Mouse (Mus musculus) Patski (cell line): ENCODE results near the gene Srgap2. TPM values are rescaled to one million over a fixed set of nuclear protein-coding genes. Genes with fewer than 3 reads are reported as not detected.

ENCODE experiments used
- ATAC-seq: fragments of 100-300 bp; one replicate; pipeline ENCODE4 v1.8.0; 2021
- CTCF ChIA-PET: fragments of 350-600 bp; sonication (Branson Sonifier 250); formaldehyde crosslinking; loops from one replicate; lab custom pipeline; 2022; ENCODE audit warnings: inconsistent platforms; lab: Charles Lee
- POLR2A ChIA-PET: fragments of 350-600 bp; sonication (Branson Sonifier 250); formaldehyde crosslinking; loops from one replicate; lab custom pipeline; 2022; ENCODE audit warnings: antibody characterized with exemption, inconsistent platforms; lab: Charles Lee
- DNase-seq: peaks from one replicate; pipeline ENCODE4 v3.0.0-alpha.2; 2011; ENCODE audit warnings: low read depth, low spot score
- H3K27me3 ChIP-seq: fragments of 371-371 bp; one replicate; pipeline ENCODE4 v1.5.1; 2021
- CTCF ChIP-seq: fragments of 100-300 bp; IDR thresholded peaks from one replicate; pipeline ENCODE4 v1.5.1; 2021
- in situ Hi-C: fragments of 300-500 bp; cut with MboI; formaldehyde crosslinking; loops from 3 replicates; pipeline ENCODE4 v1.11.1; 2018; ENCODE audit warnings: low pct_unique_long_range_greater_than_20kb, mixed read lengths
- polyA plus RNA-seq: library from polyadenylated mRNA; unstranded; gene quantifications from one replicate; pipeline ENCODE4 v1.2.3, GENCODE M21; 2021

Gene Srgap2
- polyA plus RNA-seq, 1 experiment from 2014 or later = 29.4 TPM

GRCm38 (mm10) chr1:131319598-131320330, 207.4 kb downstream of the Srgap2 start:
- POLR2A ChIA-PET = no interaction called here
- peak; percentile 18 for TF ChIP-seq CTCF
- CTCF ChIA-PET = no interaction called here
- in situ Hi-C loops = no loop called here
- no peaks in the 10 kb centered on the region for H3K27me3 ChIP-seq
- no peak for ATAC-seq
- DNase-seq = no peak

GRCm38 (mm10) chr1:131318397-131318796, 208.8 kb downstream of the Srgap2 start:
- no peaks in the 10 kb centered on the region for H3K27me3 ChIP-seq
- in situ Hi-C loops = no loop called here
- ATAC-seq (no peak), DNase-seq (no peak)
- ChIA-PET POLR2A (no interaction called here), CTCF (interaction anchor here (0.7 to 1.0 kb wide), 2 partner anchors 17 to 128 kb away, joined by 3 read pairs; no protein-coding TSS in a partner anchor)
- TF ChIP-seq CTCF = no peak

GRCm38 (mm10) chr1:131317625-131318024, 209.5 kb downstream of the Srgap2 start:
- DNase-seq (no peak), ATAC-seq (no peak)
- ChIA-PET POLR2A (no interaction called here), CTCF (interaction anchor here (1.3 kb wide), 1 partner anchor 27 kb away, joined by 5 read pairs; no protein-coding TSS in a partner anchor)
- no peaks in the 10 kb centered on the region for H3K27me3 ChIP-seq
- in situ Hi-C loops = no loop called here
- no peak for TF ChIP-seq CTCF

DNA sequence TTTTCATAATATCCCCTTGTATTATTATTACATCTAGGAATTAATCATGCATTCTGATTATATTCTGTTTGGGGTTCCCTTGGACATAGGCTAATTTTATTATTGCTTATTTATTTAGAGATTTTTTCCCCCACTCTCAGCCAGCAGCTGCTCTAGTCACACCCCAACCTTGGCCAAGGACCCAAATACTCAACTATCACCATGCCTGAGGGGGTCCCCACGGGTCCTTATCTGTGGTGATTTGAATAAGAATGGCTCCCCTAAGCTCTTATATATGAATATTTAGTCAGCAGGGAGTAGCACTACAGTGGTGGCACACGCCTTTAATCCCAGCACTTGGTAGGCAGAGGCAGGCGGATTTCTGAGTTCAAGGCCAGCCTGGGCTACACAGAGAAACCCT, 215.9 kb downstream of the Srgap2 start:
- in situ Hi-C loops = no loop called here
- ChIA-PET CTCF (interaction anchor here (1.0 to 1.6 kb wide), 3 partner anchors 11 to 187 kb away, joined by 3 to 7 read pairs (median 3); no protein-coding TSS in a partner anchor), POLR2A (no interaction called here)
- no peak for TF ChIP-seq CTCF
- no peak for ATAC-seq
- DNase-seq = no peak
- no peaks in the 10 kb centered on the region for H3K27me3 ChIP-seq

- no peak for ATAC-seq
- TF ChIP-seq CTCF = no peak
These were observed 216.8 kb downstream of the Srgap2 start for GRCm38 (mm10) chr1:131310237-131310818.

DNA sequence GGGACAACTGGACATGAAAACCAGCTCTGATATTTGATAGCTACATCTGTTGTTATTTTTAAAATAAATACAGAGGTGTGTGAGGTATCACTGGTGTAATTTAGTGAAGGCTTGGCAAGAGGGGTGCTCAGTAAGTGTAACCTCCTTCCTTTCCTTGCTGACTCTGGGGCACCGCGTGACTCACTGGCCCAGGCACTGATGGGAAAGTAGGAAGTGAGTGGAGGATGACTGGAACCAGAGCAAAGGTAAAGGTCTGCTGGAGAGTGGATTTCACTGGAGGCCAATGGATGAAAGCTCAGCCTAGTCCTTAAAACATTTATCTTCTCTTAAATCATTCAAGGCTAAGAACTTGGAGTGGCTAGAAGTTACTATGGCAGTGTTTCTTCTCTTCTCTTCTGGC, 226.4 kb downstream of the Srgap2 start:
- ChIA-PET POLR2A (no interaction called here), CTCF (interaction anchor here (1.2 to 1.5 kb wide), 3 partner anchors 10 to 254 kb away, joined by 3 to 4 read pairs (median 3); no protein-coding TSS in a partner anchor)
- in situ Hi-C loops = no loop called here

More at GRCm38 (mm10) chr1:131310237-131310818, 216.8 kb downstream of the Srgap2 start:
- no peak for DNase-seq
- no peaks in the 10 kb centered on the region for H3K27me3 ChIP-seq
- POLR2A ChIA-PET = no interaction called here
- in situ Hi-C loops = no loop called here
- CTCF ChIA-PET = interaction anchor here (1.0 to 1.4 kb wide), 2 partner anchors 10 to 188 kb away, joined by 3 read pairs; no protein-coding TSS in a partner anchor

GRCm38 (mm10) chr1:131299788-131300187, 227.4 kb downstream of the Srgap2 start:
- in situ Hi-C loops = no loop called here
- TF ChIP-seq CTCF = no peak
- no peak for DNase-seq
- CTCF ChIA-PET = interaction anchor here (1.0 to 2.1 kb wide), 5 partner anchors 9 to 255 kb away, joined by 3 to 6 read pairs (median 3); no protein-coding TSS in a partner anchor
- H3K27me3 ChIP-seq = no peaks in the 10 kb centered on the region
- no peak for ATAC-seq
- POLR2A ChIA-PET = no interaction called here

More for the DNA sequence above, 226.4 kb downstream of the Srgap2 start:
- H3K27me3 ChIP-seq = no peaks in the 10 kb centered on the region
- TF ChIP-seq CTCF = no peak
- ATAC-seq (no peak), DNase-seq (no peak)

DNA sequence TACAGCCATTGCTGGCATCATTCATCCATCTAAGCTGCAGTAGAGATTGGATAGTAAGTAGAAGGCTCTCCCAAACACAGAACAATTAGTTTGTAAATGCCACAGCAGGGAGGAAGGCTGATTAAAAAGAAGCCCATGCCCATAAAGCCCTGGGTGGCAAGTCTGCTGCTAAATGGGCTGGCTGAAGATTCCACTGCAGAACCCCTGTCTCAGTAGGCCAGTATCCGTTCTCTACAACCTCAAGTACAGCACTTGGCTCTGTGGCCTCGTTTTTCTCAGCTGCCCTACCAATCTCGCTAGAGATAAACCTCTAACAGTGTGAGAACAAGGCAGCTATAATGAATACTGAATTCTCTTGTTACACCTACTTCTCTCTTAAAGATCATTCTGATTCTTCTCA, 227.9 kb downstream of the Srgap2 start:
- no peaks in the 10 kb centered on the region for H3K27me3 ChIP-seq
- ATAC-seq (no peak), DNase-seq (no peak)
- ChIA-PET POLR2A (no interaction called here), CTCF (interaction anchor here (1.0 to 2.1 kb wide), 4 partner anchors 8 to 248 kb away, joined by 3 to 6 read pairs (median 3); no protein-coding TSS in a partner anchor)
- in situ Hi-C loops = no loop called here
- TF ChIP-seq CTCF = no peak

GRCm38 (mm10) chr1:131298171-131298570, 229.0 kb downstream of the Srgap2 start:
- no peaks in the 10 kb centered on the region for H3K27me3 ChIP-seq
- ChIA-PET POLR2A (no interaction called here), CTCF (interaction anchor here (2.1 kb wide), 1 partner anchor 249 kb away, joined by 6 read pairs; no protein-coding TSS in a partner anchor)
- in situ Hi-C loops = no loop called here
- ATAC-seq (no peak), DNase-seq (no peak)
- no peak for TF ChIP-seq CTCF

GRCm38 (mm10) chr1:131296726-131297125, 230.4 kb downstream of the Srgap2 start:
- CTCF ChIA-PET = no interaction called here
- in situ Hi-C loops = no loop called here
- DNase-seq = no peak
- POLR2A ChIA-PET = interaction anchor here (1.1 kb wide), 1 partner anchor 34 kb away, joined by 3 read pairs; no protein-coding TSS in a partner anchor
- no peak for ATAC-seq
- TF ChIP-seq CTCF = no peak
- no peaks in the 10 kb centered on the region for H3K27me3 ChIP-seq

GRCm38 (mm10) chr1:131295200-131295599, 232.0 kb downstream of the Srgap2 start:
- ChIA-PET CTCF (interaction anchor here (2.1 kb wide), 1 partner anchor 260 kb away, joined by 5 read pairs; no protein-coding TSS in a partner anchor), POLR2A (no interaction called here)
- no peak for DNase-seq
- no peak for TF ChIP-seq CTCF
- in situ Hi-C loops = no loop called here
- H3K27me3 ChIP-seq = no peaks in the 10 kb centered on the region
- ATAC-seq = no peak
